Mouse (Mus musculus): ENCODE measurements around the gene Olfr374.
"Not testable (repeated sequence)": the region's sequence is repeated elsewhere in the genome, so short reads cannot be mapped to it uniquely, and the experiment has no call there.

Gene Olfr374

DNA sequence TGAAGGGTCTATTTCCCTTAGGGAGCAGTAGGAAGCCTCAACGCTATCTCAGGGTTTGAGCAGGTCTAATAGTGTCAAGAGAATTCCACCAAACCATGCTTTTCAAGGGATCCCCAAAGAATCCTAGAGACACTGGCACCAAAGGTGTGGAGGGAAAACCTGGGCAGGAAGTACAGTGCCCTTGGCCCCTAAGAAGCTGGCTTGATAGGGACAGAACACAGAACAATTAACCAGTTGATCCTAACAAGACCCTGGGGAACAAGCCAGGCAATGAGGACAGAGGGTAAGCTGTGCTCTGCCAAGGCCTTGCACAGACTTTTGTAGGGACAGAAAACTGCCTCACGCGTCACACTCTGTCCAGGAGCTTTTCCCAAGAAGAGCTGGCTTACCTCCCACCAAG is at the start of gene Olfr374:
Gene Olfr374, plus strand, starts transcription at position 301 of the 400 bp plus-strand sequence.
- in situ Hi-C loops (cut with MboI; ENCODE audit: unreplicated experiment in 2 of 2), result loop anchor here (10.0 kb wide), 2 partner anchors 162 to 972 kb away; no protein-coding TSS in a partner anchor

- in situ Hi-C loops (cut with MboI; ENCODE audit: unreplicated experiment in 2 of 2), result not testable (repeated sequence)
Observed at GRCm38 (mm10) chr8:72057643-72058042, 49.2 kb upstream of the Olfr374 start.

DNA sequence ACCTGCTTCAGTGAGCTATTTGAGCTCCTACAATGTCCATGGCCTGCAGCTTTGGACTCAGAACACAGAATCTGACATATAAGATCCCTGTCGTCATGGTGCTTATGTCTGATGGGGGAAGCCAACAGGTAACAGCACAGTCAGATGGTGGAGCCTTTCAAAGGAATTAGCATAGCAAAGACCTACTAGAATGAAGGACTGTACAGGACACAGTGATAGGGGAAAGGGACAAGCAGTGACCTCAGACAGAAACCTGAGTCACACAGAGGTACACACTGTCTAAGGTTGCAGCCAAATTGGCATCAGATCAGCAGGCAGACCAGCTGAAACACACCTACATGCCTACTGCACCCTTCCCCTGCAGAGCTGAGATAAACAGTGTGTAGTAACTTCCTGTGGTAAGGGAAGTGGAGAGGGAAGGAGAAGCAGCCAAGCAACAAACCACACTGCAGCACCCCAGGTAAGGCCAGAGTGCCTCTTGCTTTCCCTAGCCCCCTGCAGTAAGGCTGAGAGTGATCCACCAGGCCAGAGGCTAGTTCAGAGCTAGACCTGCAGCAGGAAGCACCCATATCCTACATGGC is 39.9 kb upstream of the Olfr374 start:
- in situ Hi-C loops (cut with MboI; ENCODE audit: unreplicated experiment in 2 of 2), result loop anchor here in 1 of 2 experiments (5.0 kb wide), 1 partner anchor 50 kb away; no protein-coding TSS in a partner anchor

GRCm38 (mm10) chr8:72082877-72083276 is 24.0 kb upstream of the Olfr374 start, which contains the start of gene Olfr373:
Olfr373 (plus strand) TSS chr8:72083177.
- in situ Hi-C loops (cut with MboI; ENCODE audit: unreplicated experiment in 2 of 2), result loop anchor here in 1 of 2 experiments (25.0 kb wide), 1 partner anchor 946 kb away; no protein-coding TSS in a partner anchor

GRCm38 (mm10) chr8:72084744-72085143 is 22.1 kb upstream of the Olfr374 start:
- in situ Hi-C loops (cut with MboI; ENCODE audit: unreplicated experiment in 2 of 2), result loop anchor here in 1 of 2 experiments (25.0 kb wide), 1 partner anchor 947 kb away; no protein-coding TSS in a partner anchor

GRCm38 (mm10) chr8:72087611-72088010 is 19.2 kb upstream of the Olfr374 start:
- in situ Hi-C loops (cut with MboI; ENCODE audit: unreplicated experiment in 2 of 2), result loop anchor here in 1 of 2 experiments (25.0 kb wide), 1 partner anchor 950 kb away; no protein-coding TSS in a partner anchor

DNA sequence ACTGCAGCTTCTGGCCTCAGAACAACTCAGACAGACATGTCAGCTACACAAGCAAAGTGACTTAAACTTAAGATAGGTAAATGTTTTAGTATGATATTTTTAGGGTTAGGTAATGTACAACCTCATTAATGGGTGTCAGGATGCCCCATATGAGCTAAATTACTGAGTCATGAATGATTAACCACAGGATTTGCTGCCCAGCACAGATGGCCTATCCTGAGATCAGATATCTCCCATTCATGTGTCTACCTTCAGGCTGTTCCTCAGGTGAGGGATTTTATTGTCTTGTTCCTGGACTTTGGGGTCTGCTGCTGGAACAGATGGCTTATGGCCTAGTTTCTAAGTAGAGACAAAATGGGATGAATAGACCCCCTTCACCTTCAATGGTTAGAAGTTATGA is 10.1 kb upstream of the Olfr374 start:
- in situ Hi-C loops (cut with MboI; ENCODE audit: unreplicated experiment in 2 of 2), result loop anchor here in 1 of 2 experiments (25.0 kb wide), 1 partner anchor 959 kb away; no protein-coding TSS in a partner anchor

- in situ Hi-C loops (cut with MboI; ENCODE audit: unreplicated experiment in 2 of 2), result loop anchor here (10.0 to 25.0 kb wide), 3 partner anchors 155 to 965 kb away; no protein-coding TSS in a partner anchor
Observed at GRCm38 (mm10) chr8:72099377-72100103, 7.3 kb upstream of the Olfr374 start.

DNA sequence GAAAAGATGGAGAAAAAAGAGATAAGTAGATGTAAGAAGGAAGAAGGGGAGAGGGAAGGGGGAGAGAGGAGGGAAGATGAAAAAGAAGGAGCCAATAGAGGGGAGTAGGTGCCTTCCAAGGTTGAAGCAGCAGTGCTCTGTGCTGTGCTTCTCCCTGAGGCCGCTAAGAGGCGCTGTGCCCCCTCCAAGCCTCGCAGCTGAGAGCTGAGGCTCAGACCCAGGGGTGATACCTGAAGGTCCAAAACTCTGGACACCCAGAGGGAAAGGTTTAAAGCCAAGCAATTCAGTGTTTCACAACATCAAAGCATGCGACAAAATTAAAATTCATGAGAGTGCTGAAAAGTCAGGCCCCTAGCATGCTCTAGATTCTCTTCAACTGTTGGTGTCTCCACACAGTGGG is 1.7 kb upstream of the Olfr374 start:
- in situ Hi-C loops (cut with MboI; ENCODE audit: unreplicated experiment in 2 of 2), result loop anchor here (10.0 kb wide), 2 partner anchors 160 to 970 kb away; no protein-coding TSS in a partner anchor

GRCm38 (mm10) chr8:72110876-72111275 is 4.0 kb downstream of the Olfr374 start:
- in situ Hi-C loops (cut with MboI; ENCODE audit: unreplicated experiment in 2 of 2), result no loop called here

DNA sequence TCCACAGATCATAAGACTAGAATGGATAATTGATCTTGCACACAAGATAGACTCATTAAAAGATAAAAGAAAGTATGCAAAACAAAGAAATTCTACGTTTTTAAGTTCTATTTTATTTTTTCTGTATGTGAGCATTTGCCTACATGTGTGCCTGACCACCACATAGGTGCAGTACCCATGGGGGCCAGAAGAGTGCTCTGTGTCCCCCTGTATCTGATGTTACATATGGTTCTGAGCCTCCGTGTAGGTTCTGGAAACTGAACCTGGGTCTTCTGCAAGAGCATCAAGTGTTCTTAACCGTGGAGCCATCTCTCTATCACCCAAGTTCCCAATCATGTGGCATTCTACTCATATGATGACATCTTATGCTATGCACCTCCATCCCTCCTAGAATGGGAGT is 5.6 kb downstream of the Olfr374 start:
- in situ Hi-C loops (cut with MboI; ENCODE audit: unreplicated experiment in 2 of 2), result no loop called here

- in situ Hi-C loops (cut with MboI; ENCODE audit: unreplicated experiment in 2 of 2), result no loop called here
Observed at GRCm38 (mm10) chr8:72115202-72115601, 8.4 kb downstream of the Olfr374 start.

DNA sequence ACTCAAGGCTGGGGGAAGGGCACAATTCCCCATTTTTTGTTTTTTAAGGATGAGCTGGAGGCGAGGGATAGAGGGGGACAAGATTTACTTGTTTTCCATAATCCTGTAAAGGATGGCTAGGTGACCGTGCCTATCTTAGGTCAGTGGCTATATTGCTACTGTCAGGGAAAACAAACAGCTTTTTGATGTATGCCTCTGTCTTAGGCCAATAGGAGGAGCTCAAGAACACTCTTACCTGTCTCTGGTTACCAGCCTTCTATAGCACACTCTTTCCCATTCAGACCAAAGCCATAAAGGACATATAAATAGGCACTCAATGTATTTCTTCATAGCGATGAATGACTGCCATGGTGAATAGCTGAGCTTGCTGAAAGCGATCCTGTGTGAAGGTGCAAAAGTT is 11.8 kb downstream of the Olfr374 start:
- in situ Hi-C loops (cut with MboI; ENCODE audit: unreplicated experiment in 2 of 2), result no loop called here

DNA sequence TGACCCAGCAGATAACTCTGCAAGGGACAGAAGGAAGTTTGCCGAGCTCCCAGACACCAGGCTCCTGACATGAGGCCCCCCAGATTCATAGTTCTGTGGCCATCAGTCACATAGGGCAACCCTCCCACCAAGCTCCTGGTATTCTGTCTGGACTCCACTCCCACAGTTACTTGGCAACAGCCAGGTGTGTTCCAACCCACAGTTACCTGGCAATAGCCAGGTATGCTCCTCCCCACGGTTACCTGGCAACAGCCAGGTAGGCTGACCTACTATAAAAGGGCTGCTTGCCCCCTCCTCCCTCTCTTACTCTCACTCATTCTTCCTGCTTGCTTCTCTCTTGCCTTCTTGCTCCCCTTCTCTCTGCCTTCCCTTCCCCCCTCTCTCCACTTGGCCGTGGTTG is 14.6 kb downstream of the Olfr374 start:
- in situ Hi-C loops (cut with MboI; ENCODE audit: unreplicated experiment in 2 of 2), result not testable (repeated sequence)

GRCm38 (mm10) chr8:72121997-72122396 is 15.2 kb downstream of the Olfr374 start:
- in situ Hi-C loops (cut with MboI; ENCODE audit: unreplicated experiment in 2 of 2), result no loop called here

GRCm38 (mm10) chr8:72127834-72128233 is 21.0 kb downstream of the Olfr374 start:
- in situ Hi-C loops (cut with MboI; ENCODE audit: unreplicated experiment in 2 of 2), result no loop called here

DNA sequence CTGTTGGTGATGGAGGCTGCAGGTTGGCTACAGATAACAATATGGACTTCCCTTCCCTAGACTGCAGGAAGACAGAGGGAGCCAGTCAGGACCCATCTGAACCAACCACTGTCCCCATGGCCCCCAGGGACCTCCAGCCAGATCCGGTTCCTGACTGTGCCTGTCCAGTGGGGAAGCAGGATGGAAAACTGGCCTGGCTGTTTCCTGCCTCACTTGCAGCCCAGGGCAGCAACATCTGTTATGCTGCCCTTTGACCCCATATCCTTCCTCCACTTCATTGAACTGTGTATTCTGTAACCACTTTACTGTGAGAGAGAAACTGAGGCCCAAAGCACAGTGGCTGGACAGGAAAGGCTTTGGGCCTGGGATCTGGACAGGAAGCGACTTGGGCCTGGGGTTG is 24.4 kb downstream of the Olfr374 start:
- in situ Hi-C loops (cut with MboI; ENCODE audit: unreplicated experiment in 2 of 2), result loop anchor here (10.0 kb wide), 1 partner anchor 86 kb away; the partner anchor contains the start of gene Olfr372 (in 2 of the 2)

DNA sequence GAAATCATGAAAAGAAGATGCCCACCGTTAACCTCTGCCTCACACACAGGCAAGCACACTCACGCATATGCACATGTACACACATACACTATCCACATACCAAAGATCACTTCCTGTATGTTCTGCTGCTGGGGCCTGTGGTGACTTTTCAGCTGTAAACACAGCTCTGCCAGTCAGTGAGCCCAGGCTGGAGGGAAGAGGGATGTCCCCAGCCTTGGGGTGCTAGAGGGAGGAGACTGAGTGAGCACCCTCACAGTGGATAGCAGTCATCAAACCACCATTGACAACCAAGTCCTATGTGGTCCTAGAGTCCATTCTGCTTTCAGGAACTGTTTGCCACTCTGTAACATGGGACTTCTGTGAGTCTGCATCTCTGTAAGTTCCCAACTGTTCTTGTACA is 25.1 kb downstream of the Olfr374 start:
- in situ Hi-C loops (cut with MboI; ENCODE audit: unreplicated experiment in 2 of 2), result loop anchor here (10.0 kb wide), 1 partner anchor 87 kb away; the partner anchor contains the start of gene Olfr372 (in 2 of the 2)

DNA sequence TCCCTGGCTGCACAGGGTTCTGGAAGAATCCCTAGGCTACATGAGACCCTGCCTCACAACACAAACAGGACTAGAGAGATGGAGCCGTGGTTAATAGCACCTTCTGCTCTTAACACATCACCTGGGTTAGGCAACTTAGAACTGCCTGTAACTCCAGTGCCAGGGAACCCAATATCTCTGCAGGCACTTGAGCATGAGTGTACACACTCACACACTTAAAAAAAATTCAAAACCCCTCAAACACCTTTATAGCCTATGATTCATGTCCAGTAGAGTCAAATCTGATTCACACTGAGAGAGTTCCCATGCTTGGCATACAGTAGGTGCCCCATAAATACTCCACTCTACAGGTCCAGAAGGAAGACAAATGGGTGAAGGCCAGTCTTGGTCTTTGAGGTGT is 25.6 kb downstream of the Olfr374 start:
- in situ Hi-C loops (cut with MboI; ENCODE audit: unreplicated experiment in 2 of 2), result loop anchor here (10.0 kb wide), 1 partner anchor 88 kb away; the partner anchor contains the start of gene Olfr372 (in 2 of the 2)

DNA sequence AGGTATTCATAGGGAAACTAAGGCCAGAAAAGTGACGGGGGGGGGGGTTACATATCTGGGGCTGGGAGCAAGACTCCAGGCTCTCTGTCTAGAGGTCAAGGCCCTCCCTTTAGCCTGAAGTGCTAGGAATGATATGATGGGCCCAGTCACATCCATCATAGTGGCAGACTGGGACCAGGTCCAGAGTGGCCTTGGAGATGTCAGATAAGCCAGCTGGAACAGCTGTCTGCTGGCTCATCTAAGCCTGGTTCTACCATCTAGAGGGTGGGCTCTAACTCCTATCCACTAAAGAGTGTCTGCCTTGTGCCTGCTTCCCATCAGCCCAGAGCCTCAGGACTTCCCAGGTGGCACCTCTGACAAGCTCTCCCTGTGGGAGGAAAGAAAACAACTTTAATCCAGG is 26.1 kb downstream of the Olfr374 start:
- in situ Hi-C loops (cut with MboI; ENCODE audit: unreplicated experiment in 2 of 2), result loop anchor here (10.0 kb wide), 1 partner anchor 88 kb away; the partner anchor contains the start of gene Olfr372 (in 2 of the 2)

DNA sequence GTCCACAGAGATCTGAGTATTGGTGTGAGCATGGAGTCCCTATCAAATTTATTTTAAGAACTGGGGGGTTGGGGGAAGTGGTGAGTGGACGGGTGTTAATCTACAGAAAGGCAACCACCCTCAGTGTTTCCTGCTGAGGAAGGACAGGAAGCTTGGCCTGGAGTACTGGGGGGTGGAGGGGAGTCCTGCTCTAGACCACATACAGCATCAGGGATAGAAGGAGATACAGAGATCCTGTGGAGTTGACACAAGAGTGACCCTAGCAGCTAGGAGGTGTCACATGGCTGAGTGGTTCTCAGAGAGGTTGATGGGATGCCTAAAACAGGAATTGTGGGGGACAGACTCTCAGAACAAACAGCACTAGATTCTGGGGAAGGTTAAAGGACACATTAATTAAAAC is 26.7 kb downstream of the Olfr374 start:
- in situ Hi-C loops (cut with MboI; ENCODE audit: unreplicated experiment in 2 of 2), result loop anchor here (10.0 kb wide), 1 partner anchor 89 kb away; the partner anchor contains the start of gene Olfr372 (in 2 of the 2)

All from v-Abl transformed pro-B cells (cell line).